Mouse (Mus musculus): ENCODE data around the gene Fgfrl1.
"Not testable (repeated sequence)": the region's sequence is repeated elsewhere in the genome, so short reads cannot be mapped to it uniquely, and the experiment has no call there.

Gene Fgfrl1

GRCm38 (mm10) chr5:108701341-108702021, 9.3 kb downstream of the Fgfrl1 start:
- no peak for DNase-seq

GRCm38 (mm10) chr5:108703754-108704626, 11.8 kb downstream of the Fgfrl1 start:
- no peak for DNase-seq

- DNase-seq, result no peak
Measured at GRCm38 (mm10) chr5:108707758-108708157, 15.6 kb downstream of the Fgfrl1 start.

GRCm38 (mm10) chr5:108708419-108708818, 16.2 kb downstream of the Fgfrl1 start:
- DNase-seq, result no peak

GRCm38 (mm10) chr5:108708981-108709731, 17.0 kb downstream of the Fgfrl1 start:
- DNase-seq, result no peak

GRCm38 (mm10) chr5:108711968-108712367, 19.8 kb downstream of the Fgfrl1 start:
- DNase-seq, result no peak

- no peak for DNase-seq
Measured at GRCm38 (mm10) chr5:108713096-108713495, 20.9 kb downstream of the Fgfrl1 start.

- no peak for DNase-seq
Measured at GRCm38 (mm10) chr5:108713691-108714090, 21.5 kb downstream of the Fgfrl1 start.

- DNase-seq, result no peak
Measured at GRCm38 (mm10) chr5:108714149-108714548, 22.0 kb downstream of the Fgfrl1 start.

- no peak for DNase-seq
Measured at GRCm38 (mm10) chr5:108715974-108716373, 23.8 kb downstream of the Fgfrl1 start.

- no peak for DNase-seq
Measured at GRCm38 (mm10) chr5:108718051-108718450, 25.9 kb downstream of the Fgfrl1 start.

GRCm38 (mm10) chr5:108719761-108720160, 27.6 kb downstream of the Fgfrl1 start:
- DNase-seq, result no peak

GRCm38 (mm10) chr5:108724006-108724405, 31.8 kb downstream of the Fgfrl1 start:
- no peak for DNase-seq

GRCm38 (mm10) chr5:108726557-108727248, 34.5 kb downstream of the Fgfrl1 start:
- peak; percentile 82 for DNase-seq

- DNase-seq, result no peak
Measured at GRCm38 (mm10) chr5:108727425-108727824, 35.2 kb downstream of the Fgfrl1 start.

GRCm38 (mm10) chr5:108741844-108742243, 49.7 kb downstream of the Fgfrl1 start:
- no peak for DNase-seq

- DNase-seq, result no peak
Measured at GRCm38 (mm10) chr5:108742596-108742995, 50.4 kb downstream of the Fgfrl1 start.

GRCm38 (mm10) chr5:108743856-108744255, 51.7 kb downstream of the Fgfrl1 start:
- DNase-seq, result no peak

GRCm38 (mm10) chr5:108744629-108745028, 52.4 kb downstream of the Fgfrl1 start:
- DNase-seq, result no peak

- DNase-seq, result no peak
Measured at GRCm38 (mm10) chr5:108750328-108751210, 58.4 kb downstream of the Fgfrl1 start.

GRCm38 (mm10) chr5:108751258-108751657, 59.1 kb downstream of the Fgfrl1 start:
- not testable (repeated sequence) for DNase-seq
